Mouse (Mus musculus): ENCODE data around the gene Chst11.

DNA sequence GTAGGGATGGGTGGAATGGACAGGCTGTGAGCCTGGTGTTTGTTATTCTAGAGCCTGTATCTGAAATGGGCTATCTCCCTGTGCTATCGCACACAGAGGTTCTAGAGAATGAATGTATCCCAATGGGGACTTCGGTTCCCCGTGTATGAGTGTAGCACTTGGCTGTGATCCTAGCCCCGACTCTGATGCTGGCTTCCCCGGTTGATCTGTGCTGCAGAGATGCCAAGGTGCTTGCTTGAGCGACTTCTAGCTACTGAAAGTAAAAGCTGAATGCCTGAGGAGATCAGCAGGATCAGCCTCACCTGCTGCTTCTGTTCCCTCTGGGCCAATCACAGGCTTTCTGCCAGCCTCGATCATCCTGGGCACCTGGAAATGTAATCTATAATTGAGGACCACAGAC is 91.5 kb downstream of the Chst11 start:
- TF ChIP-seq POLR2A (IDR thresholded peaks at IDR 0.05; ENCODE audit: insufficient read length, low read depth) (no peak), SRF (IDR thresholded peaks at IDR 0.05; ENCODE audit: control insufficient read depth, insufficient read length, low read depth) (no peak), USF1 (IDR thresholded peaks at IDR 0.05; ENCODE audit: low read depth) (no peak), MYOG (IDR thresholded peaks at IDR 0.05; ENCODE audit: control insufficient read depth in 1 of 3, insufficient read depth in 1 of 3, insufficient read length in 2 of 3, low read depth in 2 of 3) (no peak), MAX (IDR thresholded peaks at IDR 0.05; ENCODE audit: low read depth) (no peak), POLR2AphosphoS2 (IDR thresholded peaks at IDR 0.05; ENCODE audit: insufficient read length, low read depth) (no peak), TCF12 (IDR thresholded peaks at IDR 0.05; ENCODE audit: insufficient read depth, poor library complexity, severe bottlenecking) (no peak), E2F4 (IDR thresholded peaks at IDR 0.05; ENCODE audit: insufficient read depth) (no peak), CEBPB (IDR thresholded peaks at IDR 0.05; ENCODE audit: insufficient read depth, poor library complexity, severe bottlenecking) (no peak)

All from myocyte (in vitro differentiated cells).